Mouse (Mus musculus) limb, embryonic 11.5 days (tissue): ENCODE measurements around the gene Kirrel2. TPM values are rescaled to one million over a fixed set of nuclear protein-coding genes. Genes with fewer than 3 reads are reported as not detected.
A peak's percentile ranks its signal among the peaks of the same experiment; 100 is the strongest.
"Not testable (repeated sequence)": the region's sequence is repeated elsewhere in the genome, so short reads cannot be mapped to it uniquely, and the experiment has no call there.

Source experiments
- ATAC-seq: fragments of 200-750 bp; cut with Nextera tagmentation; 2 replicates; pipeline ENCODE4 v1.8.0; 2017; ENCODE audit warnings: low read depth; ENCODE audit not compliant: insufficient number of reproducible peaks, low FRiP score, low TSS enrichment
- DNase-seq: peaks from one replicate; pipeline ENCODE4 v3.0.0-alpha.2; 2015; ENCODE audit warnings: low spot score
- H3K27ac ChIP-seq: fragments of 300-500 bp; sonication (generic); replicated peaks from 2 replicates; pipeline ENCODE4 v1.5.1; 2014; ENCODE audit warnings: low read depth, mild to moderate bottlenecking, low read length
- H3K27me3 ChIP-seq: fragments of 300-500 bp; sonication (generic); 2 replicates; pipeline ENCODE4 v1.6.1; 2014; ENCODE audit warnings: mild to moderate bottlenecking, low read length, mixed read lengths; ENCODE audit not compliant: control insufficient read depth, insufficient read depth
- H3K36me3 ChIP-seq: fragments of 300-500 bp; sonication (generic); 2 replicates; pipeline ENCODE4 v1.6.1; 2014; ENCODE audit warnings: mild to moderate bottlenecking, low read length, moderate library complexity, mixed read lengths; ENCODE audit not compliant: control insufficient read depth, insufficient read depth
- H3K4me1 ChIP-seq: fragments of 300-500 bp; sonication (generic); 2 replicates; pipeline ENCODE4 v1.6.1; 2014; ENCODE audit warnings: low read length, mixed read lengths; ENCODE audit not compliant: control insufficient read depth, insufficient read depth
- H3K4me2 ChIP-seq: fragments of 300-500 bp; sonication (generic); 2 replicates; pipeline ENCODE4 v1.6.1; 2014; ENCODE audit warnings: low read depth, mild to moderate bottlenecking, moderate library complexity; ENCODE audit not compliant: severe bottlenecking
- H3K4me3 ChIP-seq: fragments of 300-500 bp; sonication (generic); 2 replicates; pipeline ENCODE4 v1.5.1; 2014; ENCODE audit warnings: low read depth, low read length
- H3K9ac ChIP-seq: fragments of 300-500 bp; sonication (generic); 2 replicates; pipeline ENCODE4 v1.6.1; 2014; ENCODE audit warnings: mild to moderate bottlenecking, low read length
- H3K9me3 ChIP-seq: fragments of 300-500 bp; sonication (generic); 2 replicates; pipeline ENCODE4 v1.6.1; 2016; ENCODE audit warnings: low read length; ENCODE audit not compliant: control insufficient read depth
- WGBS: fragments of 180-500 bp; shearing (Covaris S2); extraction: QIAGEN DNeasy Blood & Tissue Kit; methylation state at CpG from one replicate; pipeline ENCODE4 v1.1.7; 2014; 5-methylcytosine and 5-hydroxymethylcytosine counted together
- polyA plus RNA-seq: library from polyadenylated mRNA; unstranded; fragments of >200 nt; fragmentation: Nextera tagmentation; extraction: Ambion mirVana; gene quantifications from 2 replicates; pipeline ENCODE4 v1.2.1, GENCODE M21; 2014

Kirrel2 gene
- polyA plus RNA-seq, result 0.13 TPM in 1 of 2 replicates, not detected in the other

DNA sequence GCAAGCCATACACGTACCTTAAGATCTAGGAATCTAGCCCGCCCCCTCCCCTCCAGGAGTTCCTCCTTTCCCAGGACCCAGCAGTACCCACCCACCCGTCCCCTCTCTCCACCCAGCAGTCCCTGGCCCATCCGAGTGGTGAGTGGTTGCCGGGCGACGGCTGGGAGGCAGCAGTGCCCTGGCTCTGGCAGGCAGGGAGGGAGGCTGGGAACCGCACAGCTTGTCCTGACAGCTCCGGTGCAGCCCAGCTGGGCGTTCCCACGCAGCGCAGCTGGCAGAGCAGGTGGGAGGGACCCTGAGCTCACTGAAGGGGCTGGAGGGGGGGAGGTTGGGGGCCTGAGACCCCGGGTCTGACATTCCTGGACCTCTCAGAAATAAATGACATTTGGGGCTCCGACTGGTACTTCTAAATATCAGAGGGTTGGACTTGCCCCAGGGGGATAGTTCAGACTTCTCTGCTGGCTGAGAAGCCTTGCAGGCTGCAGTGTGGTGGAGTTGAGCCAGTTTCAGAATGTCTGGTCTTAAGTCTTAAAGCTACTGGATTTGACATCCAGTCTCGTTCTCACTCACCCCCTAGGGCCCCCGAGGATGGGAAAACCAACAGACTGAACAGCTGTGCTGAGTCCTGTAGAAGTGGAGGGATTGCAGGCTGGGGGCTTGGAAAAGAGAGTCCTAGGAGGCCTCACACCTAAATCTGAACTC lies at the start of gene Kirrel2, which contains the start of gene Nphs1:
TSS of gene Kirrel2 (minus strand) at position 62 of the 702 bp plus-strand sequence.
TSS of gene Nphs1 (plus strand) at position 687 of the 702 bp plus-strand sequence.
- Histone ChIP-seq H3K36me3 (no peaks in the 10 kb centered on the region), H3K4me2 (0 out of 2 replicates have a peak within 1 kb of the TSS, but pooled peaks have one; percentile 4), H3K4me1 (0 out of 2 replicates have a peak, but pooled peaks cover 3% of the 10 kb centered on the region), H3K9ac (no peak within 1 kb of the TSS), H3K9me3 (no peaks in the 10 kb centered on the region), H3K27me3 (peaks cover 95% of the 10 kb centered on the region), H3K4me3 (no peak within 1 kb of the TSS), H3K27ac (no peak within 1 kb of the TSS)
- no peak for ATAC-seq
- WGBS, result 2% methylated on average over 16 of the region's 16 CpGs
- DNase-seq, result peak; percentile 33

DNA sequence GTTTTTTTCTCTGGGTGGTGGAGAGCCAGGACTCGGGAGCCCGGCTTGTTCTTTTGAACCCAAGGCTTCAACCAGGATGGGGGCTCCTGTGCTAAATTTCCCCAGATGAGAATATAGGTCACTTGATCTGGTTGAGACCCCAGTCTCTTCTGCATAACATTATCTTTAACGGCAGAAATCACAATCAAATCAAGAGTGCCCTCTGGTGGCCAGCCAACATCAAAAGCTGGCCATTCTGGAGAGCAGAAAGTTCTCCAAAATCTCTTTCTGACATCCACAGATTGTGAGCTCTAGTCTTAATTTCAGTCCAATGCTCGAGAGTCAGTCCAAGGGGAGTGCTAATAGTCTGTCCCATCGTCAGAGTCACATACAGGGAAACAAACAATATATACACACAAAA lies 43.7 kb upstream of the Kirrel2 start:
- DNase-seq, H3K4me2 ChIP-seq, H3K4me1 ChIP-seq, ATAC-seq, H3K4me3 ChIP-seq, H3K9me3 ChIP-seq, H3K27me3 ChIP-seq, H3K27ac ChIP-seq, H3K9ac ChIP-seq, H3K36me3 ChIP-seq: not testable (repeated sequence)
- 75% methylated on average over 5 of the region's 5 CpGs for WGBS

DNA sequence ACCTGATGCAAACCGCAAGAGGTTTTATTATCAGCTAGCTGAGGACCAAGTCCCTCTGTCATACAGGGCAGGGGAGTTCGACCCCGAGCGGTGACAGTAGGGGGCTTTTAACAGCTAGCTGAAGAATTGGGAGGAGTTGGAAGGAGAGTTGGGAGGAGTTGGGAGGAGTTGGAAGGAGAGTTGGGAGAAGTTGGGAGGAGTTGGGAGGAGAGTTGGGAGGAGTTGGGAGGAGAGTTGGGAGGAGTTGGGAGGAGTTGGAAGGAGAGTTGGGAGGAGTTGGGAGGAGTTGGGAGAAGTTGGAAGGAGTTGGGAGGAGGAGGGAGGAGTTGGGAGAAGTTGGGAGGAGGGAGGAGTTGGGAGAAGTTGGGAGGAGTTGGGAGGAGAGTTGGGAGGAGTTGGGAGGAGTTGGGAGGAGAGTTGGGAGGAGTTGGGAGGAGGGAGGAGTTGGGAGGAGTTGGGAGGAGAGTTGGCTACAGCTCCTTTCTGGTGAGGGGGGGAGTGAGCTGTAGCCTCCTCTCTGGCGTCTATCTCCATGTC lies 38.1 kb upstream of the Kirrel2 start:
- not testable (repeated sequence) for H3K27me3 ChIP-seq, H3K9me3 ChIP-seq, H3K27ac ChIP-seq, H3K4me1 ChIP-seq, H3K4me3 ChIP-seq, H3K36me3 ChIP-seq, H3K4me2 ChIP-seq, DNase-seq, H3K9ac ChIP-seq, ATAC-seq
- WGBS, result 57% methylated on average over 5 of the region's 5 CpGs

DNA sequence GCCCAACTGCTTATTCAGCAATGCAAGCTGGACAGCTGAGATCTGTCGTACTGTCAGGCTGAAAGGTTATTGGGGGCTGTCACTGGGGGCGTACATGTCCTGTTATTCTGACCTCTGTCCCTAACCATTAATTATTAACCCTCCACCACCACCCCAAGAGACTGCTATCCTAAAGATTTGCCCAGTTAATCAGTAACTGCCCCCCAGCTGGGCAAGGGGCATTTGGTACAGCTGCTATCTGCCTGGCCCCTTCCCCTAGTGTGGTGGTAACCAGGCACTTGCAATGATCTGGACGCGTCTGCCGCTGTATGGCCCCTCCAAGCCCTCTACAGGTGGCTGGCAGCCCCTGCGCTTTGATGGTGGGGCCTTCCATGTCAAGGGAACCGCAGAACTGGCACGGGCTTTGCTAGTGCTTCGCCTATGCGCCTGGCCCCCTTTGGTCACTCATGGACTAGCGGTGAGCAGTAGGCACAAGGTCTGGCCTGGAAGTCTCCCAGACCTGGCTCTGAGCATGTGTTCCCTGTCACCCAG lies 36.0 kb upstream of the Kirrel2 start, which contains the start of gene Prodh2:
TSS of gene Prodh2 (plus strand) at position 222 of the 531 bp plus-strand sequence.
- Histone ChIP-seq H3K27ac (no peak within 1 kb of the TSS), H3K9me3 (no peaks in the 10 kb centered on the region), H3K27me3 (no peaks in the 10 kb centered on the region), H3K9ac (no peak within 1 kb of the TSS), H3K4me3 (no peak within 1 kb of the TSS), H3K4me1 (no peaks in the 10 kb centered on the region), H3K4me2 (no peak within 1 kb of the TSS), H3K36me3 (no peaks in the 10 kb centered on the region)
- ATAC-seq (no peak), DNase-seq (no peak)
- WGBS, result 64% methylated on average over 11 of the region's 11 CpGs

DNA sequence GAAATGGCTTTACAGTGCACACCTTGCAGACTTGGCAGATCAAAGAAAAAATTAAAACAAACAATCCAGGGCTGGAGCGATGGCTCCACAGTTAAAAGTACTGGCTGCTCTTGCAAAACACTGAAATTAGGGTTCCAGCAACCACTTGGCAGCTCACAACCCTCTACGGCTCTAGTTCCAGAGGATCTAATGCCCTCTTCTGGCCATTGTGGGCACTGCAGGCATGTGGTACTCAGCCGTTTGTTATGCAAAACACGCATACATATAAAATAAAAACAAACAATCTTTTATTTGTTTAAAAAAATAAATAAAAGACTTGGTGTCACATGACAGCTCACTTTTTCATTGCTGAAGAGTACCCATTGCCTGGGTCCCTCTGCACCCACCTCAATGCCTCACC lies 35.3 kb upstream of the Kirrel2 start:
- Histone ChIP-seq H3K27ac (no peak overlapping the region), H3K27me3 (no peaks in the 10 kb centered on the region), H3K36me3 (no peaks in the 10 kb centered on the region), H3K4me1 (no peaks in the 10 kb centered on the region), H3K4me2 (no peak overlapping the region), H3K9ac (no peak overlapping the region), H3K9me3 (no peaks in the 10 kb centered on the region), H3K4me3 (no peak overlapping the region)
- peak; percentile 89 for DNase-seq
- ATAC-seq, result no peak
- WGBS, result 17% methylated on average over 4 of the region's 4 CpGs

DNA sequence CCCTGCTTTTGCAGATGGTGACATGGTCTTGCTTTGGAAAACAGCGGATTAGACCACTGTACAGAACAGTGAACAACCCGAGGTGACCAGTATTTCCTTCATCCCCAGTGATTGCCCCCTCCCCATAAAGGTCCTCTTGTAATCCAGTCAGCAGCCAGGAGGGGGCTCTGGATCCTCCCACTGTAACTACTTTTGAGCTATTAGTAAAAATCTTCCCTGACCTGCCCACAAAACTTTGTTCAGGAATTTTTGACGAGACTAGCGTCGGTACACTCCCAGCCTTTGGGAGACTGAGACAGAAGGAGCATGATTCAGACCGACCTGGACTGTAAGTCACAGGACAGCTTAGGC lies 33.4 kb upstream of the Kirrel2 start:
- H3K4me1 ChIP-seq, result no peaks in the 10 kb centered on the region
- H3K27me3 ChIP-seq, result no peaks in the 10 kb centered on the region
- H3K4me2 ChIP-seq, result no peak overlapping the region
- no peak overlapping the region for H3K27ac ChIP-seq
- H3K9ac ChIP-seq, result no peak overlapping the region
- WGBS, result 27% methylated on average over 6 of the region's 6 CpGs
- ATAC-seq, result no peak
- no peaks in the 10 kb centered on the region for H3K9me3 ChIP-seq
- no peaks in the 10 kb centered on the region for H3K36me3 ChIP-seq
- H3K4me3 ChIP-seq, result no peak overlapping the region
- no peak for DNase-seq

DNA sequence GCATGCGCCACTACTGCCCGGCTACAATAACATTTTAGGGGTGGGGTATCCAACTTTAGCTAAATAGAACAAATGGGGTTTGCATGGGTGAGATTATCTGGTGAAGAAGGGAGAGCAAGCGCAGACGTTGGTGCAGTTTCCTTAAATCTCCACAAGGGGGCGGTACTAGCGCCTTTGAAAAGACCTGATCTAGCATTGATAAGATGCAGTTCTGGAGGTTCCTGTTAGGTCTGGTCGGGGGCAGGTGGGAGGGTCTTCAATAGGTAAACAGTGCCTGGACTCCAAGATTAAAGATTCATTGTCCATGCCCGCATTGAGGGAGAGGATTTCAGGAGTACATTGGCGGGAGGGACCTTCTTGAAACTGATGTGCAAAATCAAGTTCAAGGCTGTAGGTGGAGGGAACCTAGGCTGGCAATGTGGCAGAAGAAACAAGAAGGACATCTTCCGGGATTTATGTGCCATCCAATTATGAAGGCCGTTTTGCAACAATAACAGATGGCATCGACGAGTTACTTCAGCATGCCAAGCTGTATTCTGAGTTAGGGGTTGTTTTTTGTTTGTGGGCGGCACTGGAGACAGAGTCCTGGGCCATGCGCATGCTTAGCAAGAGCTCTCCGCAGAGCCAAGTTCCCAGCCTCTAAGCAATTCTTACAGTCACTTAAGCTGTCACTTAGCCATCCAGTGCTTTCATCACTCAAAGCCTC lies 32.9 kb upstream of the Kirrel2 start:
- no peak overlapping the region for H3K27ac ChIP-seq
- H3K4me1 ChIP-seq, result no peaks in the 10 kb centered on the region
- H3K36me3 ChIP-seq, result no peaks in the 10 kb centered on the region
- peak; percentile 54 for DNase-seq
- H3K27me3 ChIP-seq, result no peaks in the 10 kb centered on the region
- no peak for ATAC-seq
- no peak overlapping the region for H3K4me2 ChIP-seq
- H3K9ac ChIP-seq, result no peak overlapping the region
- no peaks in the 10 kb centered on the region for H3K9me3 ChIP-seq
- no peak overlapping the region for H3K4me3 ChIP-seq
- whole genome bisulfite sequencing, result 34% methylated on average over 16 of the region's 16 CpGs

DNA sequence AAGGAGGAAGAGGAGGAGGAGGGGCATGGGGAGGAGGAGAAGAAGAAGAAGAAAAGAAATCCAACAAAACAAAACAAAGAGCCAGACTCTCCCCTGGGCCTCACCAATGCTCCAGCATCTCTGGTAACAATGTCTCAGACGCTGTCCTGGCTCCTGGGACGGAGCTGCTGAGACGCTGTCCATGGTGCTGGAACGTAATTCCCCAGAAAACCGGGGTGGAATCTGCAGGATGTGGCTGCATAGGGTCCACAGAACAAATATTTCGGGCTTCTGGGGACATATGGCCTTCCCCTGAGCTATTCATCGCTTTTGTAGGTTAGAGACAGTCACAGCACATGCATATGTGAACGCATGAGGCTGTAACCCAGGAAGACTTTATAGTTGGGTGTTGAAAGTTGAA lies 26.8 kb upstream of the Kirrel2 start:
- Histone ChIP-seq H3K27ac (no peak overlapping the region), H3K4me1 (no peaks in the 10 kb centered on the region), H3K36me3 (no peaks in the 10 kb centered on the region), H3K27me3 (no peaks in the 10 kb centered on the region), H3K9ac (no peak overlapping the region), H3K4me3 (no peak overlapping the region), H3K9me3 (no peaks in the 10 kb centered on the region), H3K4me2 (no peak overlapping the region)
- DNase-seq (peak; percentile 82), ATAC-seq (no peak)
- WGBS, result 16% methylated on average over 8 of the region's 8 CpGs
